Mouse (Mus musculus): ENCODE results near the gene Unc45b.
"Not testable (repeated sequence)": the region's sequence is repeated elsewhere in the genome, so short reads cannot be mapped to it uniquely, and the experiment has no call there.

The Unc45b gene

DNA sequence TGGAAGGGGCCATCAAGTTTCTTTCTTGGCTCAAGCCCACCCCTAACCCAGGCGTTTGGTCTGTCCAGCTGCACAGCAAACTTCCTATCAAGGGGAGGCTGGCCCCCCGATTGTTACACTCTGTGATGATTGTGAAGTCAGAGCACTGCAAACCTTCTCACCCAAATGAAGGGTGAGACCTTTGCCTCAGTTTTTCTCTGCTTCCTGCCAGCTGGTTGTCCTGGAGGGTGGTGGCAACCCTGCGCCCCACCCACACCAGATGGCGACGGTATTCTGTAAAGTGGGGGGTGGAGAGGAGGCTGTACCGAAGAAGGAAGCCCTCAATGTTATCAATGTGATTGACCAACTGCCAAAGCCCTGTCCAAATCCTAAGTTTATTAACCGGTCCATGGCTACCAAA, 18.4 kb upstream of the Unc45b start, which contains the start of gene Fndc8:
Gene Fndc8, plus strand, starts transcription at position 189 of the 400 bp plus-strand sequence.
- DNase-seq (ENCODE audit: low read depth in 2 of 2, low spot score in 2 of 2) = no peak

DNA sequence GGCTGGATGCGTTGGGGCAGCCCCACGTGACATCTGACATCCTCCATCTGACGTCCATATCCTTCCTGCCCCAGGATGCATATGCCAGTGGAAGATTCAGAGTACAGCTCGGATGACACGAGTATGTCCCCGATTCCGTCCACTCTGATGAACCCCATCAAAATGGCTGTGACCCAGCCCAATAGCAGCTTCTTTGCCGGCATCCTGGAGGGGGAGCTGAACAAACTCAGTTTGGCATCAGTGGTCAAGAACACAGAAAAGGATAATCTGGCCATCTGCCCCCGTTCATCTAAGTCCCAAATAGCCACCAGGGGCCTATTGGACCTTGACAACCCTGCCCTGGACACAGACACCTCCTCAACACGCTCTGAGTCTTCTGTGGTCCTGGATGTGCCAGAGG, 12.9 kb upstream of the Unc45b start:
- DNase-seq (ENCODE audit: low read depth in 2 of 2, low spot score in 2 of 2) = no peak

DNA sequence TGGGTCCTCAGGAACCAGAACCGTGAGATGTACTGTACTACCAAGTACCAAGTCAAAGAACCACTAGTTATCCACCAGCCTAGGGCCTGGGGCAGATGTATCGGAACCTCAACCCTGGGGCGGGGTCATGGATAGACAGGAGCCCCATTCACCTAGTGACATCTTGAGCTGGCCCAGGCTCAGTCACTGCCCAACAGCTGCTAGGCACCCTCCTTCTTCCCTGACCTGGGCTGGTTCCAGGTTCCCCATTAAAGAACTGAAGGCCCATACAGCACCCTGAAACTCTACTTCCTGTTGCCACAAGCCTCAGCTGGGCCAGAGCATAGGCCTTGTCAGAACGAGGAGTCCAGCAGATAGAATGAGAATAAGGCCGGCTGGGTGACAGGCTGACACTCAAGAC, 10.6 kb upstream of the Unc45b start:
- DNase-seq (ENCODE audit: low read depth in 2 of 2, low spot score in 2 of 2) = no peak

- DNase-seq (ENCODE audit: low read depth in 2 of 2, low spot score in 2 of 2) = no peak
Observed at GRCm38 (mm10) chr11:82901606-82902310, 8.6 kb upstream of the Unc45b start.

GRCm38 (mm10) chr11:82904952-82905351, 5.4 kb upstream of the Unc45b start:
- no peak for DNase-seq (ENCODE audit: low read depth in 2 of 2, low spot score in 2 of 2)

DNA sequence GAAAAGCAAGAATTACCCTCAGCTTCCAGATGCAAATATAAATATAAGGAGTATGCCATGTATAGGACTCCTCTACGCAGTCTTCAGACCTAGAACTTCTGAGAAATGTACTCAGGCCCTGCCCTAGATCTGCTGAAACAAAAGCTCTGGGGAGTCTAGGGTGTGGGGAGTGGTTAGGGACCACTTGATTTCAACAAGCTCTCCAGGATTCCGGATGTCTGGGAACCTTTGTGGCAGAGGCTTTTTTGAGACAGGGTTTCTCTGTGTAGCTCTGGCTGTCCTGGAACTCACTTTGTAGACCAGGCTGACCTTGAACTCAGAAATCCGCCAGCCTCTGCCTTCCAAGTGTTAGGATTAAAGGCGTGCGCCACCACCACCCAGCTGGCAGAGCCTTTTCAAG, 4.5 kb upstream of the Unc45b start:
- DNase-seq (ENCODE audit: low read depth in 2 of 2, low spot score in 2 of 2) = no peak

DNA sequence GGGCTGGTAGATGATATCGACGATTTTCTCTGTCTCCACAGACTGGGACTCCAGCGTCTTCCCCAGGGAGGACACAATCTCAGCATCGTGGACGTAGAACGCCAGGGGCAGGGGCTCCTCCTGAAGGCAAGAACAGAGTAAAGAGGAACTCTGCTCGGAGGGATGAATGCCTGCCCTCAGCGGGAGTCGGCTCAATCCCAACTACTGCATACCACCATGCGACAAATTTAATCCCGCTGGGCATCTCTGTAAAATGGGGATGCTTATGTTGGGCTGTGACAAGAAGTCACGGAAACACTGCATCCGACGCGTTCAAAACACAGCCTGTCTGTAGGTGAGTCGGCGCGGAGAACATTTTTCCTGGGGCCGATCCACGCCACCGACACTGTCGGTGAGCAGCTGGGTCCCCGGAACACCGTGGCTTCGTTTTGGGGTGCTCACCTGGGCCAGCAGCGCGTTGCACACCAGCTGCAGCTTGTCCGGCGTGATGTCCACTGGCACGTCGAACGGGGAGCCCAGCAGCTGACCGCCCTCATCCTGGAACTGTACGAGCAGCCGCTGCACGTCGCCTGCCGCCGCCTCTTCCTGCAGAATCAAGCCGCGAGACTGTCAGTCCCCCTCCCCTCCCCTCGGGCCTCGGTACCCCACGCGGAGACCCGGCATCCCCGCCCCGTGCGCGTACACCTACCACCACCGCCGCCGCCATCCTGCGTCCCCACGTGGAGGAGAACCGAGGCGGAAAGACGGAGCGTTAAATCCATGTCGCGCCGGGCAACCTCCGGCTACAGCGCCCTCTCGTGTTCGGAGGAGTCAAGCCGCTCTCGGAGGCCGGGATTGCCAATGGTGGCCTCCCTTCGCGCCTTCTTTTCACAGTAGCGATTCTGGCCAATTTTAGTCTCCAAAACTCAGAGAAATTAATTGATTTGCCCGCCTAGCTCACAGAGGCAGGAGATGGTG, 2.4 kb upstream of the Unc45b start, which contains the start of gene Nle1:
Gene Nle1, minus strand, starts transcription at position 761 of the 957 bp plus-strand sequence.
- peak; percentile 95 to 98 for DNase-seq (ENCODE audit: low read depth in 2 of 2, low spot score in 2 of 2)

- DNase-seq (ENCODE audit: low read depth in 2 of 2, low spot score in 2 of 2) = no peak
Observed at GRCm38 (mm10) chr11:82908608-82908989, 1.8 kb upstream of the Unc45b start.

GRCm38 (mm10) chr11:82910679-82911389, 484 bp downstream of the Unc45b start:
- no peak for DNase-seq (ENCODE audit: low read depth in 2 of 2, low spot score in 2 of 2)

DNA sequence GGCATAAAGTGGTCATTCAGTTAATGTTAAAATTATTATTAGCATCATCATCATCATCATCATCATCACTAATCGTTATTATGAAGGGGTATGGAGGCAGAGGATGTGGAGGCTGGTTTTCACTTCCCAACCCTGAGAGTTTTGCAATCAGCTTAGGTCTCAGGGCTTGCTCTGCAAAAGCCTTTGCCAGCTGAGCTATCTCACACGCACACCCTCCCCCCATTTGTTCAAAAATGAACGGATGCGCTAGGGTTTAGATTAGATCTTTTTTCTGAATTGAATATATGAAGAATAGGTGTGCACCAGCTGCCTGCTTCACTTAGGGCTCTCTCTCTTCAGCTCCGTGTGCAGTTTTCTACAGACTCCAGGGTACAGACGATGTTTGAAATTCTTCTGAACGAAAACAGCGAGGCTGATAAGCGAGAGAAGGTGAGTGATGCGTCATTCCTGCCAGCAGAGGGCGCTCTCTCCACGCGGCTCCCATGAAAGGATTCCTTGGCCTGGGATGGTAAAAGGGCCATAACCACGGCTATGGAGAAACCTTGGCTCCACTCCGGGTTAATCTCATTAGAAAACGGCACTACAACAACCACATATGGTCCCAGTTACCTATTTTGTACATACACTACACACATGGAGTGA, 4.5 kb downstream of the Unc45b start:
- peak; percentile 67 to 69 for DNase-seq (ENCODE audit: low read depth in 2 of 2, low spot score in 2 of 2)

- no peak for DNase-seq (ENCODE audit: low read depth in 2 of 2, low spot score in 2 of 2)
Observed at GRCm38 (mm10) chr11:82920768-82921167, 10.4 kb downstream of the Unc45b start.

- DNase-seq (ENCODE audit: low read depth in 2 of 2, low spot score in 2 of 2) = no peak
Observed at GRCm38 (mm10) chr11:82921691-82922090, 11.3 kb downstream of the Unc45b start.

DNA sequence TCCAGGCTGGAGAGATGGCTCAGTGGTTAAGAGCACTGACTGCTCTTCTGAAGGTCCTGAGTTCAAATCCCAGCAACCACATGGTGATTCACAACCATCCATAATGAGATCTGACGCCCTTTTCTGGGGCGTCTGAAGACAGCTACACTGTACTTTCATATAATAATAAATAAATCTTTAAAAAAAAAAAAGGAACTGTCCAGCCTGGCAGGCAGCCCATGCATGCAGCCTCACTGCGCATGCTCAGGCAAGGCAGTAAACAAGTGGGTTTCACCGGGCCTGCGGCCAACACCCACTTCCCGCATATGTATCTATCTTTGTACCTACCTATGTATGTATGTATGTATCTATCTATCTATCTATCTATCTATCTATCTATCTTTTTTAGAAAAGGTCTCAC, 13.6 kb downstream of the Unc45b start:
- not testable (repeated sequence) for DNase-seq (ENCODE audit: low read depth in 2 of 2, low spot score in 2 of 2)

GRCm38 (mm10) chr11:82928897-82929632, 18.7 kb downstream of the Unc45b start:
- DNase-seq (ENCODE audit: low read depth in 2 of 2, low spot score in 2 of 2) = no peak

DNA sequence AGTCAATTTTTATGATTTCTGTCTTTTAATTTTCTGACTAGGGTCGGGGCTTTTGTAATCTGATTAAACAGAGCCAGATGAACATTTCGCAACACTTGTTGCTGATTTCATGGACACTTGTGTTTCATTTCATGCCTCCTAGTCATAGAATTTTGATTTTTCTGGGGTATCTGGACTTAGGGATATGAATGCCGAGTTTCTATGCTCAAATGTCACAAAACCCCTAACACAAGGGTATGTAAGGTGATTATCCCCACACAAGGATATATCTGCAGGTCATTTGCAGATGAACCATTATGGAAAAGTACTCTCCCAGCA, 19.2 kb downstream of the Unc45b start:
- DNase-seq (ENCODE audit: low read depth in 2 of 2, low spot score in 2 of 2) = no peak

- DNase-seq (ENCODE audit: low read depth in 2 of 2, low spot score in 2 of 2) = not testable (repeated sequence)
Observed at GRCm38 (mm10) chr11:82930391-82930955, 20.1 kb downstream of the Unc45b start.

DNA sequence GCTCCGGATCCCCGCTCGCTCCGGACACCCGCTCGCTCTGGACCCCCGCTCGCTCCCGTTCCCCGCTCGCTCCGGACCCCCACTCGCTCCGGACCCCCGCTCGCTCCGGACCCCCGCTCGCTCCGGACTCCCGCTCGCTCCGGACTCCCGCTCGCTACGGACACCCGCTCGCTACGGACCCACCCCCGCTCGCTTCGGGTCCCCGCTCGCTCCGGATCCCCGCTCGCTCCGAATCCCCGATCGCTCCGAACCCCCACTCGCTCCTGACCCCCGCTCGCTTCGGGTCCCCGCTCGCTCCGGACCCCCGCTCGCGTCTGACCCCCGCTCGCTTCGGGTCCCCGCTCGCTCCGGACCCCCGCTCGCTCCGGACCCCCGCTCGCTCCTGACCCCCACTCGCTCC, 20.8 kb downstream of the Unc45b start:
- not testable (repeated sequence) for DNase-seq (ENCODE audit: low read depth in 2 of 2, low spot score in 2 of 2)

DNA sequence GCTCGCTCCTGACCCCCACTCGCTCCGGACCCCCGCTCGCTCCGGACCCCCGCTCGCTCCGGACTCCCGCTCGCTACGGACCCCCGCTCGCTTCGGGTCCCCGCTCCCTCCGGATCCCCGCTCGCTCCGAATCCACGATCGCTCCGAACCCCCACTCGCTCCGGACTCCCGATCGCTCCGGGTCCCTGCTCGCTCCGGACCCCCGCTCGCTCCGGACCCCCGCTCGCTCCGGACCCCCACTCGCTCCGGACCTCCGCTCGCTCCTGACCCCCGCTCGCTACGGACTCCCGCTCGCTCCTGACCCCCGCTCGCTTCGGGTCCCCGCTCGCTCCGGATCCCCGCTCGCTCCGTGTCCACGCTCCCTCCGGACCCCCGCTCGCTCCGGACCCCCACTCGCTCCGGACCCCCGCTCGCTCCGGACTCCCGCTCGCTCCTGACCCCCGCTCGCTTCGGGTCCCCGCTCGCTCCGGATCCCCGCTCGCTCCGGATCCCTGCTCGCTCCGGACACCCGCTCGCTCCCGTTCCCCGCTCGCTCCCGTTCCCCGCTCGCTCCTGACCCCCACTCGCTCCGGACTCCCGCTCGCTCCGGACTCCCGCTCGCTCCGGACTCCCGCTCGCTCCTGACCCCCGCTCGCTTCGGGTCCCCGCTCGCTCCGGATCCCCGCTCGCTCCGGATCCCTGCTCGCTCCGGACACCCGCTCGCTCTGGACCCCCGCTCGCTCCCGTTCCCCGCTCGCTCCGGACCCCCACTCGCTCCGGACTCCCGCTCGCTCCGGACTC, 21.5 kb downstream of the Unc45b start:
- DNase-seq (ENCODE audit: low read depth in 2 of 2, low spot score in 2 of 2) = not testable (repeated sequence)

- no peak for DNase-seq (ENCODE audit: low read depth in 2 of 2, low spot score in 2 of 2)
Observed at GRCm38 (mm10) chr11:82933186-82933585, 22.8 kb downstream of the Unc45b start.

Measured in CD8-positive naive resting alpha-beta T cell, adult 2 months (primary cell).